Mouse (Mus musculus): ENCODE measurements around the gene 1700109H08Rik.

- TF ChIP-seq POLR2A (IDR thresholded peaks at IDR 0.05; ENCODE audit: borderline replicate concordance, extremely low read depth, low read depth, low read length): peak; percentile 74
- TF ChIP-seq CTCF (IDR thresholded peaks at IDR 0.05; ENCODE audit: insufficient read depth, low read length): no peak
Measured at GRCm38 (mm10) chr5:3595693-3596398, 24.5 kb downstream of the 1700109H08Rik start, which contains the start of gene Pex1.

Data from lung, adult 2 months (tissue).